Mouse (Mus musculus) midbrain, embryonic 15.5 days (tissue): ENCODE measurements around the gene 2210016L21Rik. TPM values are rescaled to one million over a fixed set of nuclear protein-coding genes. Genes with fewer than 3 reads are reported as not detected.

Experiments
- ATAC-seq: fragments of 200-750 bp; cut with Nextera tagmentation; replicated peaks from 2 replicates; pipeline ENCODE4 v1.8.0; 2017; ENCODE audit warnings: moderate TSS enrichment
- H3K27ac ChIP-seq: fragments of 300-500 bp; sonication (generic); 2 replicates; pipeline ENCODE4 v1.5.1; 2015; ENCODE audit warnings: mild to moderate bottlenecking, inconsistent platforms
- H3K27me3 ChIP-seq: fragments of 300-500 bp; sonication (generic); replicated peaks from 2 replicates; pipeline ENCODE4 v1.6.1; 2015; ENCODE audit warnings: inconsistent platforms
- H3K36me3 ChIP-seq: fragments of 300-500 bp; sonication (generic); replicated peaks from 2 replicates; pipeline ENCODE4 v1.6.1; 2015; ENCODE audit warnings: inconsistent platforms
- H3K4me1 ChIP-seq: fragments of 300-500 bp; sonication (generic); 2 replicates; pipeline ENCODE4 v1.6.1; 2015; ENCODE audit warnings: inconsistent platforms
- H3K4me2 ChIP-seq: fragments of 300-500 bp; sonication (generic); 2 replicates; pipeline ENCODE4 v1.6.1; 2015; ENCODE audit warnings: inconsistent platforms, mild to moderate bottlenecking, moderate library complexity
- H3K4me3 ChIP-seq: fragments of 300-500 bp; sonication (generic); 2 replicates; pipeline ENCODE4 v1.5.1; 2015; ENCODE audit warnings: mild to moderate bottlenecking, inconsistent platforms
- H3K9ac ChIP-seq: fragments of 300-500 bp; sonication (generic); 2 replicates; pipeline ENCODE4 v1.6.1; 2015; ENCODE audit warnings: mild to moderate bottlenecking, inconsistent platforms
- H3K9me3 ChIP-seq: fragments of 300-500 bp; sonication (generic); 2 replicates; pipeline ENCODE4 v1.6.1; 2016; ENCODE audit warnings: inconsistent platforms
- WGBS: fragments of 180-500 bp; shearing (Covaris S2); methylation state at CpG from one replicate; pipeline ENCODE4 v1.1.7; 2015; ENCODE audit warnings: mixed read lengths; 5-methylcytosine and 5-hydroxymethylcytosine counted together
- polyA plus RNA-seq: library from polyadenylated mRNA; unstranded; fragments of >200 nt; fragmentation: Nextera tagmentation; extraction: Ambion mirVana; gene quantifications from 2 replicates; pipeline ENCODE4 v1.2.1, GENCODE M21; 2015

2210016L21Rik gene
- polyA plus RNA-seq, 1 experiment from 2014 or later = 122 TPM

DNA sequence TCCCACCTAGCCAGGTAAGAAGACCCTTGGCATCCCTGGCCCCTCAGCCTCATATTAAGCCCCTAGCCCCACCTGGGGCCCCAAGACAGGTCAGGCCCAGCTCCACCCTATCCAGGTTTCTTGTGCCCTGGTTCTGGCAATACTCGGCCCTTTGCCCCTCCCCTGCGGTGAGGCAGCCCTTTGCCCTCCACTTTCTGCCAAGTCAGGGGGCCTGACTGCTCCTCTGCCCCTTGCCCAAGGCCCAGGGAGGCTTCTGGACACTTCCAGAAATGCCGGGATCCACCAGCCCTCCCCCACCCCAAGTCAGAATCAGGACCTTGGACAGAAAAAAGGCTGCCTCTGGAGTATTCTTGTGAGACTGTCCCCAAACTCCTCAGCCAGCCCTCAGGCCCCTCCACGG, 27.1 kb downstream of the 2210016L21Rik start:
- 15% methylated on average over 4 of the region's 4 CpGs for WGBS
- Histone ChIP-seq H3K27ac (no peak overlapping the region), H3K4me3 (no peak overlapping the region), H3K9ac (no peak overlapping the region), H3K36me3 (no peaks in the 10 kb centered on the region), H3K4me2 (no peak overlapping the region), H3K27me3 (no peaks in the 10 kb centered on the region; the same call in 1 of the 2 replicates), H3K4me1 (no peaks in the 10 kb centered on the region), H3K9me3 (no peaks in the 10 kb centered on the region)
- ATAC-seq = no peak

DNA sequence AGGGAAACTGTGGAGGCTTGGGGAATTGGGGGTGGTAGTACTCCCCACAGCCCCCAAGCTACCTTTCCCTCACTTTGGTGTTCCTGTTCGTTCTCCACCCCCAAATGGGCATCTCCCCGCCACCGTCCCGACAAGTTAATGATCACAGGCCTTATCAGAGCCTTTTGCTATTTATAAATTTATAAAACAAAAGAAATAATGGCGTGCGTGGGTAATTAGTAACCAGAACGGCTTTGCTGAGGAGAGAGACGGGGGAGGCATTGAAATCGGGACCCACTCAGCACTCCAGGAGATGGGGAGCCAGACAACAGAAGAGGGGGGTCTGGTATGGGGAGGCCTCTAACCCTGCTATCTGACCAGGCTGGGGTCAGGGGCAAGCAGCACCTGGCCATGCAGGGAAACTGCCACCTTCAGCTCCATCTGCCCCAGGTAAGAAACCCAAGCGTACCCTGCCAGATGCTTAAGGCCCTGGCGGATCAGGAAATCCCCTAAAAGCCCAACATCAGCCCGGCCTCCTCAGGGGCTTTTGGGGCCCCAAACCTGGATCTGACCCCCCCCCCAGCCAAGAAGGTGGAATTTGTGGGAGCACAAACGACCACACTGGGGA, 27.8 kb downstream of the 2210016L21Rik start:
- Histone ChIP-seq H3K27ac (no peak overlapping the region), H3K4me3 (no peak overlapping the region), H3K9me3 (no peaks in the 10 kb centered on the region), H3K36me3 (no peaks in the 10 kb centered on the region), H3K4me1 (no peaks in the 10 kb centered on the region), H3K9ac (no peak overlapping the region), H3K4me2 (no peak overlapping the region), H3K27me3 (no peaks in the 10 kb centered on the region; the same call in 1 of the 2 replicates)
- ATAC-seq = no peak
- 59% methylated on average over 13 of the region's 13 CpGs for WGBS

DNA sequence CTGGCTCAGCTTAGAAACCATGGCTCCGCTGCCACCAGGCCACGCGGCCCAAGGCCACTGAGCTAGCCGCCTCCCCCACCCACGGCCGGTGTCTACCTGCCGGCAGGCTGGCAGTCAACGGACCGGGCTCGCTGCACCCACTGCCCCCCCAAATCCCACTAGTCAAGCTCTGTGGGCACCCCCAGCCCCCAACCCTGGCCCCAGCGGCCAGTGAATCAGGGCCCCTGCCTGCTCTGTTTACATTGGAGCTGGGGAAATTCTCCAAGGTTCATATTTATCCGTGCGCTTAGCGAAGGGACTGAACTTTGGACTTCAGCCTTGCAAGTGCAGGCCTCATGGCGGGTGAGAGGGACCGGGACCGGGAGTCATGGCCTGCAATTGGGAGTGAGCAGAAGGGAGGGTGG, 28.9 kb downstream of the 2210016L21Rik start, which contains the start of gene Hnf1a:
Gene Hnf1a, minus strand, starts transcription at position 271 of the 404 bp plus-strand sequence.
- no peak within 1 kb of the TSS for H3K4me3 ChIP-seq
- H3K9ac ChIP-seq = no peak within 1 kb of the TSS
- H3K27me3 ChIP-seq = no peaks in the 10 kb centered on the region; the same call in 1 of the 2 replicates
- H3K27ac ChIP-seq = no peak within 1 kb of the TSS
- no peaks in the 10 kb centered on the region for H3K4me1 ChIP-seq
- 88% methylated on average over 17 of the region's 17 CpGs for WGBS
- H3K9me3 ChIP-seq = no peaks in the 10 kb centered on the region
- H3K36me3 ChIP-seq = no peaks in the 10 kb centered on the region
- ATAC-seq = no peak
- H3K4me2 ChIP-seq = no peak within 1 kb of the TSS

DNA sequence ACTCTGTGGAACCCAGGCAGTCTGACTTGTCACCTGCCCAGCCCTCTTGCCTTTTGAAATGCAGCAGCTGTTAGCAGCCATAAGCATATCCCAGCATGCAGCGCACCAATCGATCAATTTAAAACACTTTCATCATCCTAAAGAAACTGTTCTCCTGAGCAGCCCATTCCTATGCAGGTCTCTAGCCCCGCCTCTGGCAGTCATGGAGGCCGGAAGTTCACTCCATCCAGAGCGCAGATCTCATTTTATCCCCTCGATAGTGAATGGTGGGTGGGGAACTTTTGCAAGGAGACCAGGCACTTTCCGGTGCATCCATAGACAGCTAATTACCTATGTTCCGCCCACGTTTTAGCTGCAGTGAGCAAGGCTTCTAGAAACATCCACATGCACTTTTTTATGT, 30.2 kb downstream of the 2210016L21Rik start:
- Histone ChIP-seq H3K9me3 (no peaks in the 10 kb centered on the region), H3K4me3 (no peak overlapping the region), H3K9ac (no peak overlapping the region), H3K27ac (no peak overlapping the region), H3K27me3 (no peaks in the 10 kb centered on the region; the same call in 1 of the 2 replicates), H3K36me3 (no peaks in the 10 kb centered on the region), H3K4me2 (no peak overlapping the region), H3K4me1 (no peaks in the 10 kb centered on the region)
- WGBS = 89% methylated on average over 9 of the region's 9 CpGs
- ATAC-seq = no peak

DNA sequence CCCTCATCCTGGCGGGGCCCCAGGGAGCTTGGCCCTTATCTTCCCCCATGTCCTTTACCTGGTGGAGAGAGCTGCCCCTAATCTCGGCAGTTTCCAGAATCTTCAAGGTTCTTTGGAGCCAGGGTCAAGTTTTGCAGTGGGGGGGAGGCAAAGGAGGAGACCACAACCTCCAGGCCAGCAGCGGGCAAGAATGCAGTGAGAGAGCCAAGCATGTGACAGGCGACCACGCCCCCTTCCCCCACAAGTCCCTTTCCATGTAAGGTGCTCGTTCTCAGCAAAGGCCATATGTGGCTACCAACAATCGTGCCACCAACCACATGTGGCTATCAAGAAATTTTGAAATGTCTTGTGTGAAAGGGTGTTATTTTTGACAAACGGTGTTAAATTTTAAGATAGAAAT, 31.2 kb downstream of the 2210016L21Rik start:
- Histone ChIP-seq H3K9ac (no peak overlapping the region), H3K4me3 (no peak overlapping the region), H3K27me3 (no peaks in the 10 kb centered on the region; the same call in 1 of the 2 replicates), H3K9me3 (no peaks in the 10 kb centered on the region), H3K4me1 (no peaks in the 10 kb centered on the region), H3K36me3 (no peaks in the 10 kb centered on the region), H3K27ac (no peak overlapping the region), H3K4me2 (no peak overlapping the region)
- 84% methylated on average over 8 of the region's 8 CpGs for WGBS
- ATAC-seq = no peak

DNA sequence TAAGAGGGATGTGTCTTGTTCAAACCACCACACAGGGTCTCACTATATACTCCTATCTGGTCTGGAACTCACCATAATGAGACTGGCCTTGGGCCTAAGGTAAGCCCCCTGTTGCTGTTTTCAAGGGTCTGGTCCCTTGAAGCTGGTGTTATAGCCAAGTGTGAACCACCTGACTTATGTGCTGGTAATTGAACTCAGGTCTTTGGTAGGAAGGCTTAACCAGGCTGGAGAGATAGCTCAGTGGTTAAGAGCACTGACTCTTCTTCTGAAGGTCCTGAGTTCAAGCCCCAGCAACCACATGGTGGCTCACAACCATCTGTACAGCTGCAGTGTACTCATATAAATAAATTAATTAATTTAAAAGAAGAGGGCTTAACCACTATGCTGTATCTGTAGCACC, 35.0 kb downstream of the 2210016L21Rik start:
- Histone ChIP-seq H3K4me1 (peaks cover 13% of the 10 kb centered on the region), H3K9ac (no peak overlapping the region), H3K4me3 (no peak overlapping the region), H3K4me2 (no peak overlapping the region), H3K27ac (no peak overlapping the region), H3K9me3 (no peaks in the 10 kb centered on the region), H3K36me3 (no peaks in the 10 kb centered on the region), H3K27me3 (no peaks in the 10 kb centered on the region; the same call in 1 of the 2 replicates)
- ATAC-seq = no peak

DNA sequence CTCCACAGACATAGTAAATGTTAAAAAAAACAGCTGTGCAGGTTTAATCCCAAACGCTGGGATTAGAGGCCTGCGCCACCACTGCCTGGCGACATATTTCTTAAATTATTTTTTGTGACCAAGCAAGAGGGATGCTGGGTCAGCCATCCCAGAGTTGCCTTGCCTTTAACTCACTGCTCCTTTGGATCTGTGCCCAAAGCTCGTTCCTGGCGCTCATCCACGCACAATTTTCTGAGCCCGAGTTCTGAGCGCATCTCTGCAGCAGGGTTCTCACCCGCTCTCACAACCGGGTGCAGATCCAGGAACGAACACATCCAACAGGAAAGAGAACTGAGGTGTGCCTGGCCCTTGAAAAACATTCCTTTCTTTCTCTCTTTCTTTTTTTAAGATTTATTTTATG, 36.5 kb downstream of the 2210016L21Rik start:
- WGBS = 72% methylated on average over 11 of the region's 11 CpGs
- no peak for ATAC-seq
- Histone ChIP-seq H3K4me1 (peaks cover 13% of the 10 kb centered on the region), H3K36me3 (no peaks in the 10 kb centered on the region), H3K4me2 (no peak overlapping the region; the same call in 1 of the 2 replicates), H3K27me3 (no peaks in the 10 kb centered on the region; the same call in 1 of the 2 replicates), H3K27ac (no peak overlapping the region), H3K9ac (no peak overlapping the region), H3K4me3 (no peak overlapping the region), H3K9me3 (no peaks in the 10 kb centered on the region)

DNA sequence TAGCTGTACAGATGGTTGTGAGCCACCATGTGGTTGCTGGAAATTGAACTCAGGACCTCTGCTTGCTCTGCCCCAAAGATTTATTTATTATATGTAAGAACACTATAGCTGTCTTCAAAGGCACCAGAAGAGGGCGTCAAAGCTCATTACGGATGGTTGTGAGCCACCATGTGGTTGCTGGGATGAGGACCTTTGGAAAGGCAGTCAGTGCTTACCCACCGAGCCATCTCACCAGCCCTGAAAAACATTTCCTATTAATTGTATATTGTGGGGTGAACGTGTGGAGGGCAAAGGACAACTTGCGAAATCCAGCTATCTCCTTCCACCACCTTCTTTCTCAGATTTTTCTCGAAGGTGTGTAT, 36.9 kb downstream of the 2210016L21Rik start:
- Histone ChIP-seq H3K27me3 (no peaks in the 10 kb centered on the region; the same call in 1 of the 2 replicates), H3K4me3 (peak overlapping the region; percentile 36), H3K4me2 (peak overlapping the region; percentile 80), H3K36me3 (no peaks in the 10 kb centered on the region), H3K27ac (no peak overlapping the region), H3K9ac (no peak overlapping the region; the same call in 1 of the 2 replicates), H3K4me1 (peaks cover 13% of the 10 kb centered on the region), H3K9me3 (no peaks in the 10 kb centered on the region)
- ATAC-seq = no peak
- 2% methylated on average over 6 of the region's 6 CpGs for WGBS

DNA sequence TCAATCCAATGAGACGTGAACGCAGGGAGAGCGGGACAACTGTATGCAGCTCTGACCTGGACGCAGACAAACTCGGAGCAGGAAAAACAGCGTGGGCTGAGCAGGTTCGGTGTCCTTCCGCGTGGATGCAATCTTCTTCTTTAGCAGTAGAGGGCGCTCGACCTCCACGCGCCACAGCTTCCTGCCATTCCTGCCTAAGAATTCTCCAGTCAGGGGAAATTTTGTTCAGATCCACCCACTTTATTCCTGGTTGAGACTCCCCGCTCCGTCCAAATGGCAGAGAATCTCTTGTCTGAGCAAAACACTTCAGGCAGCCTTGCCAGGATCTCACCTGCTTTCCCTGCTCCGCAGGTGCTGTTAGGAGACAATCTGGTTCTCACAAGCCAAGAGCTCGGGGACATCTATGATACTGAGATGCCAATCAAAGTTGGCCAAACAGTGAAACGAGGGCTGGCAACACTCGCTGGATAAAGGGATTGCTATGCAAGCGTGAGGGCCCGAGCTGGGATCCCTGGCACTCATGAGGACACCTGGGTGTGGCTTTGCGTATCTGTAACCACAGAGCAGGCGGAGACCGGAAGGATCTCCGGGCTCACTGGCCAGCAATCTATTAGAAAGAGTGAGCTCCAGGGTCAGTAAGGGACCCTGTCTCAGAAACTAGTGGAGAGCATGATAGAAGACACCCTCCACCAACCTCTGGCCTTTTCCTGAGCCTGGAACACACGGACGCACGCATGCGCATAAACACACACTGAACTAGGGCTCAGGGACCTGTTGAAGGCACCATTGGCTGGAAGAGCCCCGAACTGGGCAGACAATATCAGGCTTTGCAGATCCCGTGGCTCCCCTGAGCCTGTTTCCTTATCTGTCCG, 37.5 kb downstream of the 2210016L21Rik start:
- H3K4me2 ChIP-seq = peak overlapping the region; percentile 80
- H3K27me3 ChIP-seq = no peaks in the 10 kb centered on the region; the same call in 1 of the 2 replicates
- no peaks in the 10 kb centered on the region for H3K9me3 ChIP-seq
- WGBS = 4% methylated on average over 32 of the region's 32 CpGs
- H3K9ac ChIP-seq = peak overlapping the region; percentile 40
- H3K27ac ChIP-seq = 0 out of 2 replicates have a peak overlapping the region, but pooled peaks have one; percentile 20
- peak overlapping the region; percentile 36 for H3K4me3 ChIP-seq
- H3K36me3 ChIP-seq = no peaks in the 10 kb centered on the region
- peak; percentile 69 for ATAC-seq
- H3K4me1 ChIP-seq = peaks cover 13% of the 10 kb centered on the region

DNA sequence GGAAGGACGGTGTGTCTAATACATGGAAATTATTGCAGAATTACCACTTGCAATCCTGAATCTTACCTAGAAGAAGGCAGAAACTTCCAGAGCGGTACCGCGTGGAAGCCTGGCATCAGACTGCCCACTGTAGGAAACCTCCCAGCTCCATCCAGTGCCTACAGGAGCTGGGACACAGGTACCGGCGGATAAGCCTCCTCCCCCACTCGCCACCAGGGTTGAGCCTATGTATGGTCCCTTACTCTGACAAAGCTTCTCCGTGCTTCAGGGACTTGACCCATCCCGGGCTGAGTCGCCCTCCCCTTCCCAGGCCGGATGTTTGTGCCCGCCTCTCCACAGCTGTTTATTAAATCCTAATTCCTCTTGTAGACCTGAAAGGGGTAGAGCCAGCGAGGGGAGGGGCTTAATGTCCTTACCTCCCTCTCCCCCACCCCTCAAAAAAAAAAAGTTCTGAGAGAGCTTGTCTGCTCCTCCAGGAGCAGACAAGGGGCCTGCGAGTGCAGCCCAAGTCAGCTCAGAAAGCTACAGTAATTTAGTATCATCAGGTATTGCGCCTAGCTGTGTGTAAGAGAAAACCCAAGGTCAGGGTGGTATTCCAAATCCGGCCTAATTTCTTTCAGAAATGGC, 38.3 kb downstream of the 2210016L21Rik start:
- 24% methylated on average over 15 of the region's 16 CpGs for WGBS
- Histone ChIP-seq H3K36me3 (no peaks in the 10 kb centered on the region), H3K4me2 (peak overlapping the region; percentile 80), H3K9ac (no peak overlapping the region), H3K4me3 (peak overlapping the region; percentile 36), H3K4me1 (peaks cover 13% of the 10 kb centered on the region), H3K27ac (no peak overlapping the region), H3K27me3 (no peaks in the 10 kb centered on the region; the same call in 1 of the 2 replicates), H3K9me3 (no peaks in the 10 kb centered on the region)
- no peak; the same call in 1 of the 2 replicates for ATAC-seq

DNA sequence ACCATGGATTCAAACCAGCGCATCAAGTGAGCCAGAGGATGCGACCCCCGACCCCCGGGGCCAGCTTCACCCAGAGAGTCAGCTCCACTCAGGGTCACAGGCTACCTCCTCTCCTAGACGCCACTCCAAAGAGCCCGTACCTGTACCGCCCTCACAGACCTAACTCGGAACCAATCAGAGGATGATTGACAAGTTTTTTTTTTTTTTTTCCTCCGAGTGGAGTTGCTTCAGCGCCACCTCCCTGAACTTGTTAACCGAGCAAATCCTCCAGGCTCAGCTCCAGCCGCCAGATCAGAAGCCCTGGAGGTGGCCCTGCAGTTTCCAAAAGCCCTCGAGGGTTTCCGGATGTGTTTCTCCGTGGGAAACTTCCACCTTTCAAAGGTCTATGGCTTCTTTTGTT, 40.0 kb downstream of the 2210016L21Rik start:
- H3K4me2 ChIP-seq = no peak overlapping the region
- H3K27ac ChIP-seq = no peak overlapping the region
- H3K9me3 ChIP-seq = no peaks in the 10 kb centered on the region
- H3K4me1 ChIP-seq = peaks cover 13% of the 10 kb centered on the region
- no peak overlapping the region for H3K4me3 ChIP-seq
- no peak overlapping the region for H3K9ac ChIP-seq
- no peak for ATAC-seq
- no peaks in the 10 kb centered on the region for H3K36me3 ChIP-seq
- 52% methylated on average over 15 of the region's 15 CpGs for WGBS
- H3K27me3 ChIP-seq = no peaks in the 10 kb centered on the region; the same call in 1 of the 2 replicates

DNA sequence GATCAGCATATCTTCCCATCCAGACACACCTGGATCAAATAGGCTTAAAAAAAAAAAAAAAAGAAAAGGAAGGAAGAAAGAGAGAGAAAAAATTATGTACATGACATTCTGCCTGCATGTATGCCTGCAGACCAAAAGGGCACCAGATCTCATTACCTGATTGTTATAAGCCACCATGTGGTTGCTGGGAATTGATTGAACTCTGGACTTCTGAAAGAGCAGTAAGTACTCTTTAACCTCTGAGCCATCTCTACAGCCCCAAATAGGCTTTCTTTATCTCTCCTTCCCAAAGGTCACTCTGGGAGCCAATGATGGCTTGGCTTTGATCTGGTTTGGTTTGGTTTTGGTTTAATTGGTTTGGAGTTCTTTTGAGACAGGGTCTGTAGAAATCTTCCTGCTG, 43.1 kb downstream of the 2210016L21Rik start:
- H3K4me1 ChIP-seq = peaks cover under 1% of the 10 kb centered on the region
- H3K27ac ChIP-seq = no peak overlapping the region
- H3K27me3 ChIP-seq = no peaks in the 10 kb centered on the region; the same call in 1 of the 2 replicates
- no peak for ATAC-seq
- H3K9ac ChIP-seq = no peak overlapping the region
- H3K4me2 ChIP-seq = no peak overlapping the region
- H3K9me3 ChIP-seq = no peaks in the 10 kb centered on the region
- no peak overlapping the region for H3K4me3 ChIP-seq
- H3K36me3 ChIP-seq = no peaks in the 10 kb centered on the region
